In genomic region chr2:131090852-131091251, GRCm38 (mm10) we compare ENCODE assay signal across 10 mouse cellular contexts. TPM values are rescaled to one million over a fixed set of nuclear protein-coding genes. Genes with fewer than 3 reads are reported as not detected.
DNase-seq lines count a peak whose midpoint lies in the region.
"Had no signal": no experiment of that assay in that cellular context is flagged by ENCODE, and none has a peak within 500 bp of the region (broad histone marks: within the 10 kb centered on the region; RNA-seq: fewer than 3 reads in every experiment).

No protein-coding gene starts in this region.

- DNase-seq in adrenal gland, adult (ENCODE audit: inconsistent age in 2 of 2, low spot score in 1 of 2) = peak; percentile 26 to 61
- no peak for DNase-seq in adrenal gland, postnatal 25 days
- DNase-seq in ovary, postnatal 36 days (ENCODE audit: low spot score) = peak; percentile 4
- DNase-seq in ovary, postnatal 14 days (ENCODE audit: low spot score) = no peak
- DNase-seq in kidney, postnatal 25 days = peak; percentile 10 to 54
- DNase-seq in skeletal muscle tissue, adult 2 months (ENCODE audit: low read depth, low spot score) = peak; percentile 49
- no peak for DNase-seq in Muller cell, postnatal 12 days (ENCODE audit: inconsistent ontology term)
- no peak for DNase-seq in frontal cortex, postnatal 36 days (ENCODE audit: low spot score in 2 of 2)
- DNase-seq: forebrain, postnatal 0 days had no signal

RNA-seq across cellular contexts. Expression of gene Siglec1, which starts 4.3 kb away (rescaled TPM):
- total RNA-seq in adrenal gland, postnatal 25 days (2021) = 2.6 and 2.7 TPM in 2 replicates

RNA-seq across cellular contexts. Expression of gene Adam33, which starts 27.2 kb away (rescaled TPM):
- total RNA-seq in adrenal gland, postnatal 25 days (2021) = 3.8 and 4.8 TPM in 2 replicates

RNA-seq across cellular contexts. Expression of gene Hspa12b, which starts 36.2 kb away (rescaled TPM):
- 10.8 and 12.2 TPM in 2 replicates for total RNA-seq in adrenal gland, postnatal 25 days (2021)

RNA-seq across cellular contexts. Expression of gene Gm11037, which starts 42.4 kb away (rescaled TPM):
- total RNA-seq in adrenal gland, postnatal 25 days (2021) = not detected in 2 replicates
- total RNA-seq: forebrain, postnatal 0 days; left cerebral cortex, postnatal 10 days had no signal

RNA-seq across cellular contexts. Expression of gene Gfra4, which starts 48.0 kb away (rescaled TPM):
- total RNA-seq in adrenal gland, postnatal 25 days (2021) = 4.2 and 6.3 TPM in 2 replicates

Comparison
In these comparisons a context has a peak if more than half of its experiments do, and no peak if none do; other contexts are left out.
1. DNase-seq: peak in adrenal gland, adult (2 of 2), ovary, postnatal 36 days (single experiment), kidney, postnatal 25 days (2 of 2) and skeletal muscle tissue, adult 2 months (single experiment); none in adrenal gland, postnatal 25 days (single experiment), ovary, postnatal 14 days (single experiment), Muller cell, postnatal 12 days (single experiment) and frontal cortex, postnatal 36 days (0 of 2).